Mouse (Mus musculus) spleen, postnatal 4 days (tissue): ENCODE results near the gene Cactin.

Experiments
- DNase-seq, 2 experiments: peaks; one replicate each; pipeline ENCODE4 v3.0.0; 2022; ENCODE audit warnings: low spot score in 2 of 2

Cactin gene

GRCm38 (mm10) chr10:81319330-81319699 is 1.6 kb upstream of the Cactin start:
- DNase-seq, result no peak

GRCm38 (mm10) chr10:81319741-81320549 is 958 bp upstream of the Cactin start:
- peak in 1 of 2 experiments; percentile 94 for DNase-seq

- no peak for DNase-seq
Measured at GRCm38 (mm10) chr10:81321436-81321835, 533 bp downstream of the Cactin start.

- DNase-seq, result no peak
Measured at GRCm38 (mm10) chr10:81322444-81322843, 1.5 kb downstream of the Cactin start.

- no peak for DNase-seq
Measured at GRCm38 (mm10) chr10:81323141-81323775, 2.4 kb downstream of the Cactin start.

- no peak for DNase-seq
Measured at GRCm38 (mm10) chr10:81323791-81324530, 3.1 kb downstream of the Cactin start.

- DNase-seq, result no peak
Measured at GRCm38 (mm10) chr10:81325176-81325575, 4.3 kb downstream of the Cactin start.

GRCm38 (mm10) chr10:81325781-81326180 is 4.9 kb downstream of the Cactin start:
- DNase-seq, result no peak

GRCm38 (mm10) chr10:81326858-81327257 is 6.0 kb downstream of the Cactin start:
- no peak for DNase-seq

- DNase-seq, result no peak
Measured at GRCm38 (mm10) chr10:81327959-81328358, 7.1 kb downstream of the Cactin start.

- peak; percentile 66 to 81 for DNase-seq
Measured at GRCm38 (mm10) chr10:81328386-81328785, 7.5 kb downstream of the Cactin start, which contains the start of gene Tbxa2r. Gene Tbxa2r, plus strand, starts transcription at chr10:81328731.

GRCm38 (mm10) chr10:81329194-81329975 is 8.5 kb downstream of the Cactin start:
- no peak for DNase-seq

- DNase-seq, result no peak
Measured at GRCm38 (mm10) chr10:81330007-81330406, 9.1 kb downstream of the Cactin start.

GRCm38 (mm10) chr10:81332277-81332676 is 11.4 kb downstream of the Cactin start:
- DNase-seq, result no peak

- DNase-seq, result no peak
Measured at GRCm38 (mm10) chr10:81334324-81334723, 13.4 kb downstream of the Cactin start.

GRCm38 (mm10) chr10:81335393-81336340 is 14.8 kb downstream of the Cactin start:
- DNase-seq, result no peak

GRCm38 (mm10) chr10:81336558-81336957 is 15.7 kb downstream of the Cactin start:
- DNase-seq, result no peak

- DNase-seq, result no peak
Measured at GRCm38 (mm10) chr10:81340551-81341332, 19.8 kb downstream of the Cactin start.

GRCm38 (mm10) chr10:81341333-81341949 is 20.5 kb downstream of the Cactin start:
- peak; percentile 71 to 93 for DNase-seq
